Mouse (Mus musculus): Measurements from ENCODE around the gene Depp1. TPM values are rescaled to one million over a fixed set of nuclear protein-coding genes. Genes with fewer than 3 reads are reported as not detected.

Depp1 gene
- polyA plus RNA-seq, 2 experiments, result 3.3 to 6.3 TPM

- Histone ChIP-seq H3K27ac (no peak overlapping the region), H3K36me3 (replicated peaks; ENCODE audit: control insufficient read depth, insufficient read depth, low read depth) (no peaks in the 10 kb centered on the region), H3K27me3 (ENCODE audit: control insufficient read depth, insufficient read depth, low read length) (no peaks in the 10 kb centered on the region), H3K9ac (replicated peaks) (no peak overlapping the region), H3K4me2 (ENCODE audit: low read depth) (no peak overlapping the region), H3K9me3 (ENCODE audit: control insufficient read depth, low read length) (no peaks in the 10 kb centered on the region), H3K4me1 (replicated peaks; ENCODE audit: control insufficient read depth in 2 of 2, insufficient read depth in 2 of 2, low read length in 1 of 2) (no peaks in the 10 kb centered on the region), H3K4me3 (ENCODE audit: insufficient read depth in 1 of 2, low read depth in 2 of 2, low read length in 2 of 2) (no peak overlapping the region)
- no peak for TF ChIP-seq CTCF (IDR thresholded peaks at IDR 0.05; ENCODE audit: low read depth)
- no peak for TF ChIP-seq EP300 (IDR thresholded peaks at IDR 0.05; ENCODE audit: low read depth)
- DNase-seq (ENCODE audit: low read depth in 3 of 3, low spot score in 3 of 3), result no peak
- no peak for ATAC-seq (ENCODE audit: insufficient read depth)
- WGBS (ENCODE audit: insufficient replicate concordance), result 63% methylated on average over 3 of the region's 3 CpGs
Measured at GRCm38 (mm10) chr6:116666892-116667291, 16.5 kb downstream of the Depp1 start.

GRCm38 (mm10) chr6:116667382-116667781 is 17.0 kb downstream of the Depp1 start:
- no peaks in the 10 kb centered on the region for H3K9me3 ChIP-seq (ENCODE audit: control insufficient read depth, low read length)
- H3K4me3 ChIP-seq (ENCODE audit: insufficient read depth in 1 of 2, low read depth in 2 of 2, low read length in 2 of 2), result no peak overlapping the region
- no peak for TF ChIP-seq EP300 (IDR thresholded peaks at IDR 0.05; ENCODE audit: low read depth)
- no peak for TF ChIP-seq CTCF (IDR thresholded peaks at IDR 0.05; ENCODE audit: low read depth)
- no peaks in the 10 kb centered on the region for H3K27me3 ChIP-seq (ENCODE audit: control insufficient read depth, insufficient read depth, low read length)
- H3K4me1 ChIP-seq (replicated peaks; ENCODE audit: control insufficient read depth in 2 of 2, insufficient read depth in 2 of 2, low read length in 1 of 2), result no peaks in the 10 kb centered on the region
- 42% methylated on average over 3 of the region's 3 CpGs for WGBS (ENCODE audit: insufficient replicate concordance)
- ATAC-seq (ENCODE audit: insufficient read depth), result no peak
- no peaks in the 10 kb centered on the region for H3K36me3 ChIP-seq (replicated peaks; ENCODE audit: control insufficient read depth, insufficient read depth, low read depth)
- H3K27ac ChIP-seq, result no peak overlapping the region
- no peak overlapping the region for H3K9ac ChIP-seq (replicated peaks)
- H3K4me2 ChIP-seq (ENCODE audit: low read depth), result no peak overlapping the region
- DNase-seq (ENCODE audit: low read depth in 3 of 3, low spot score in 3 of 3), result no peak

- no peaks in the 10 kb centered on the region for H3K27me3 ChIP-seq (ENCODE audit: control insufficient read depth, insufficient read depth, low read length)
- H3K27ac ChIP-seq, result no peak overlapping the region
- H3K4me2 ChIP-seq (ENCODE audit: low read depth), result no peak overlapping the region
- no peak for TF ChIP-seq CTCF (IDR thresholded peaks at IDR 0.05; ENCODE audit: low read depth)
- 31% methylated on average over 11 of the region's 11 CpGs for WGBS (ENCODE audit: insufficient replicate concordance)
- no peaks in the 10 kb centered on the region for H3K9me3 ChIP-seq (ENCODE audit: control insufficient read depth, low read length)
- no peak overlapping the region for H3K9ac ChIP-seq (replicated peaks)
- H3K4me1 ChIP-seq (replicated peaks; ENCODE audit: control insufficient read depth in 2 of 2, insufficient read depth in 2 of 2, low read length in 1 of 2), result 0 out of 4 replicates have a peak, but pooled peaks cover 0 to 2% of the 10 kb centered on the region in 2 experiments
- DNase-seq (ENCODE audit: low read depth in 3 of 3, low spot score in 3 of 3), result no peak
- no peak overlapping the region for H3K4me3 ChIP-seq (ENCODE audit: insufficient read depth in 1 of 2, low read depth in 2 of 2, low read length in 2 of 2)
- no peak for ATAC-seq (ENCODE audit: insufficient read depth)
- H3K36me3 ChIP-seq (replicated peaks; ENCODE audit: control insufficient read depth, insufficient read depth, low read depth), result no peaks in the 10 kb centered on the region
Measured at GRCm38 (mm10) chr6:116668682-116669470, 18.5 kb downstream of the Depp1 start.

GRCm38 (mm10) chr6:116670144-116670543 is 19.7 kb downstream of the Depp1 start:
- Histone ChIP-seq H3K36me3 (replicated peaks; ENCODE audit: control insufficient read depth, insufficient read depth, low read depth) (no peaks in the 10 kb centered on the region), H3K27ac (no peak overlapping the region), H3K27me3 (ENCODE audit: control insufficient read depth, insufficient read depth, low read length) (no peaks in the 10 kb centered on the region), H3K9me3 (ENCODE audit: control insufficient read depth, low read length) (no peaks in the 10 kb centered on the region), H3K9ac (replicated peaks) (no peak overlapping the region), H3K4me3 (ENCODE audit: insufficient read depth in 1 of 2, low read depth in 2 of 2, low read length in 2 of 2) (no peak overlapping the region), H3K4me2 (ENCODE audit: low read depth) (no peak overlapping the region), H3K4me1 (replicated peaks; ENCODE audit: control insufficient read depth in 2 of 2, insufficient read depth in 2 of 2, low read length in 1 of 2) (peaks cover 0 to 10% of the 10 kb centered on the region in 2 experiments; a peak in 2 of 4 replicates)
- ATAC-seq (ENCODE audit: insufficient read depth) (no peak), DNase-seq (ENCODE audit: low read depth in 3 of 3, low spot score in 3 of 3) (no peak)
- TF ChIP-seq CTCF (IDR thresholded peaks at IDR 0.05; ENCODE audit: low read depth) (no peak), EP300 (IDR thresholded peaks at IDR 0.05; ENCODE audit: low read depth) (no peak)
- 58% methylated on average over 6 of the region's 6 CpGs for WGBS (ENCODE audit: insufficient replicate concordance)

- Histone ChIP-seq H3K4me1 (replicated peaks; ENCODE audit: control insufficient read depth in 2 of 2, insufficient read depth in 2 of 2, low read length in 1 of 2) (peaks cover 0 to 11% of the 10 kb centered on the region in 2 experiments; a peak in 2 of 4 replicates), H3K27me3 (ENCODE audit: control insufficient read depth, insufficient read depth, low read length) (no peaks in the 10 kb centered on the region), H3K27ac (no peak overlapping the region), H3K36me3 (replicated peaks; ENCODE audit: control insufficient read depth, insufficient read depth, low read depth) (no peaks in the 10 kb centered on the region), H3K9me3 (ENCODE audit: control insufficient read depth, low read length) (no peaks in the 10 kb centered on the region), H3K4me3 (ENCODE audit: insufficient read depth in 1 of 2, low read depth in 2 of 2, low read length in 2 of 2) (no peak overlapping the region), H3K4me2 (ENCODE audit: low read depth) (no peak overlapping the region), H3K9ac (replicated peaks) (no peak overlapping the region)
- no peak for DNase-seq (ENCODE audit: low read depth in 3 of 3, low spot score in 3 of 3)
- 60% methylated on average over 5 of the region's 5 CpGs for WGBS (ENCODE audit: insufficient replicate concordance)
- ATAC-seq (ENCODE audit: insufficient read depth), result no peak
- TF ChIP-seq CTCF (IDR thresholded peaks at IDR 0.05; ENCODE audit: low read depth), result no peak
- TF ChIP-seq EP300 (IDR thresholded peaks at IDR 0.05; ENCODE audit: low read depth), result no peak
Measured at GRCm38 (mm10) chr6:116671031-116671430, 20.6 kb downstream of the Depp1 start.

Data from liver, embryonic 14.5 days (tissue).